Mouse (Mus musculus): ENCODE results near the gene 4930402H24Rik. TPM values are rescaled to one million over a fixed set of nuclear protein-coding genes. Genes with fewer than 3 reads are reported as not detected.

Gene 4930402H24Rik
- total RNA-seq, 2 experiments from 2014 or later, result 23.7 to 27.3 TPM

DNA sequence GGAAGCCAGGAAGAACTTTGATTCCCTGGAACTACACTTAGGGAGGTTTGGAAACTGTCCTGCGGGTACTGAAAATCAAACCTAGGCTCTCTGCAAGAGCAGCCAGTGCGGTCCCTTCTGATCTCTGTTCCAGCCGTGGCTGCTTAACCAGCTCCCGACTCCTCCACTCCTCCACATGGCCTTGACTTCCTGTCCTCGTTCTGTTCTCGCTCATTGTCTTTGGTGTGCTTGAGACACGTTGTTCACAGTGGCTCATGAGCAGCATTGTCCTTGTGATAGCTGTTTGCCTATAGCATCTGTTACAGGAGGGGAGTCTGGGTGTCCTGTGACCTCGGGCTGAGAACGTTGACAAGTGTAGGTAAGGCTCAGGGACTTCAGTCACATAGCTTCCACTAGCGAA, 229.0 kb downstream of the 4930402H24Rik start:
- DNase-seq (ENCODE audit: low spot score in 2 of 2), result no peak

- DNase-seq (ENCODE audit: low spot score in 2 of 2), result peak; percentile 72 to 85
Observed at GRCm38 (mm10) chr2:130667559-130667958, 238.6 kb downstream of the 4930402H24Rik start, which contains the start of gene Itpa. Itpa (plus strand) TSS chr2:130667610.

- peak; percentile 83 to 92 for DNase-seq (ENCODE audit: low spot score in 2 of 2)
Observed at GRCm38 (mm10) chr2:130664102-130664701, 242.0 kb downstream of the 4930402H24Rik start, which contains the start of gene Ddrgk1. Ddrgk1 (minus strand) TSS chr2:130664659.

DNA sequence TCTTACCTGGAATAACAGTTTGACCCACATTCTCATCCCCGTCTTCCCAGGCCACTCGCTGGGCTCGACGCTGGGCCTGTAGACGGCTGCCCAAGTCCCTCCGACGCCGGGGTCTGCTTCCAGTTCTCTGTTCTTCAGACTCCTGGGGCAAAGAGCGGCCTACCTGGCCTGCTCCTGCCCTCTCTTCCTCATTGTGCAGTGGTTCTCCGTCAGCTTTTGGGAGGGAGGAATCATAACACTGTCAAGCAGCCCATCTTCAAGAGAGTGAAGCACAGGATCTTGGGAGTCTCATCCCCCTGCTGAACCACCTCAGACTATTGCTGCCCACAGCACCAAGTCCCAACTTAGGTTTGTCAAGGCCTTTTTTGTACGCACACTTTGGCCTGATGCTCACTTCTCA, 242.9 kb downstream of the 4930402H24Rik start:
- DNase-seq (ENCODE audit: low spot score in 2 of 2), result no peak

DNA sequence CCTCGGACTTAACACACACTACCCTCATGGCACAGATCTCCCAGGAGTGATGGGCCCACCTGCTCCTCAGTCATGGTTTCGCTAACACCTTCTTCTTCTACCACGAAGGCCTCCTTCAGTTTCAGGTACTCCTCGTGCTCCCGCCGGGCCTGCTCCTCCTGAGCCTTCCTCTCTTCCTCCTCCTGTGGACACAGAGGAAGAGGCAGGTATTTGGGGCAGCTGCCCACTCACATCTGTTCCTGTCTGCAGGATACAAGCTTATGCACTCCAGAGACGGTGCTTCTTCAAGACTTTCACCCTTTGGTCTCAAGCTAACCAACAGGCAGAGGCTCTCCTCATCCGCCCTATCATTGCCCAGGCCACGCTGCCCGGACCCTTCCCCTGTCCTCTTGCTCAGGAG, 247.7 kb downstream of the 4930402H24Rik start:
- DNase-seq (ENCODE audit: low spot score in 2 of 2), result no peak

DNA sequence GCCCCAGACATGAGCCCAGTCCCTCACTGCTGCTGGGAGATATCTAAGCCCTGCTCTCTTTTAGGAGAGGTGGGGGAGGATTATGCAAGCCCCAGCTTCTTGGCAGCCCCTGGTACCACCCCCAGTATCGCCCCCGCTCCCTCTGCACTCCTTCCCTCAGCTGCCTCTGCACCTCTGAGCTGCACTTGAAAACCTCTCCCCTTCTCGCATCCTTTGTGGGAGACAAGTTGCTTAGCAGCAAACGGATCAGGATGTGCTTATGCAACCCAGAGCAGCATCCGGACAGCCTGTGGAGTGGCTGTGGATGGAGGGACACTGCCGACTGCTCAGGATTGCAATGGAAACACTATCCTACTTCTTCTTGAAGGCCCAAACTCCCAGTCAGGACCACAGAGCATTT, 248.7 kb downstream of the 4930402H24Rik start:
- DNase-seq (ENCODE audit: low spot score in 2 of 2), result no peak

- no peak for DNase-seq (ENCODE audit: low spot score in 2 of 2)
Observed at GRCm38 (mm10) chr2:130656536-130656935, 249.7 kb downstream of the 4930402H24Rik start.

Other genes with a start within 250 kb of the 4930402H24Rik start
- gene Ddrgk1, start 241.7 kb downstream of the 4930402H24Rik start, total RNA-seq (2021), result 10 to 100 TPM; 77.2 to 85.1 TPM
- 10 to 100 TPM; 21.5 to 22.8 TPM for gene Itpa, start 238.8 kb downstream of the 4930402H24Rik start, total RNA-seq (2021)
- gene Slc4a11, start 208.9 kb downstream of the 4930402H24Rik start, total RNA-seq (2021), result under 1 TPM; 0.23 to 0.32 TPM
- gene Atrn, start 89 bp upstream of the 4930402H24Rik start, total RNA-seq (2021), result 10 to 100 TPM; 24.3 to 25.5 TPM
- gene Gfra4, start 136.7 kb upstream of the 4930402H24Rik start, total RNA-seq (2021), result 1 to 10 TPM; 5.5 to 6.5 TPM
- gene Adam33, start 157.4 kb upstream of the 4930402H24Rik start, total RNA-seq (2021), result 10 to 100 TPM; 13.2 to 15.2 TPM
- 1 to 10 TPM; 2.5 to 2.9 TPM for gene Siglec1, start 180.4 kb upstream of the 4930402H24Rik start, total RNA-seq (2021)
- gene Hspa12b, start 220.9 kb upstream of the 4930402H24Rik start, total RNA-seq (2021), result 10 to 100 TPM; 30.6 to 32.6 TPM
- not detected for gene Gm11037, start 227.1 kb upstream of the 4930402H24Rik start, total RNA-seq (2021)